Mouse (Mus musculus): ENCODE results near the gene Serpine1.

Gene Serpine1

DNA sequence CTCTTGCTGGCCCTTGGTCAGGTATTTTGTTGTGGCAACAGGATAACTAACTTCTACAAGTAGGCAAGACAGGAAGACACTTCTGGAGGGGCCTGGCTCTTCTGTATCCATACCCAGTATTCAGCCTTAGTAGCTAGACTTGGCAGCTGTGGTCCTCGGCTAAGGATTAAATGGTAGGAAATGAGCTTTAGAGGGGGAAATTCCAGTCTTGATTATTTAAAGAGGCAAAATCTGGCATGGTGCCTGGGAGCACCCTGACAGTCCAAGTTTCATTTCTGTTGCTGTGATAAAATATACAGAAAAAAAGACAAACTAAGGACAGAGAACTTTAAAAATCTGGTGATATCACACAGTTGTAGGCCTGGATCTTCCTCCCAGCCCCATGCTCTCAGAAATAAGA, 24.0 kb upstream of the Serpine1 start:
- DNase-seq (ENCODE audit: low read depth, low spot score), result peak; percentile 78

DNA sequence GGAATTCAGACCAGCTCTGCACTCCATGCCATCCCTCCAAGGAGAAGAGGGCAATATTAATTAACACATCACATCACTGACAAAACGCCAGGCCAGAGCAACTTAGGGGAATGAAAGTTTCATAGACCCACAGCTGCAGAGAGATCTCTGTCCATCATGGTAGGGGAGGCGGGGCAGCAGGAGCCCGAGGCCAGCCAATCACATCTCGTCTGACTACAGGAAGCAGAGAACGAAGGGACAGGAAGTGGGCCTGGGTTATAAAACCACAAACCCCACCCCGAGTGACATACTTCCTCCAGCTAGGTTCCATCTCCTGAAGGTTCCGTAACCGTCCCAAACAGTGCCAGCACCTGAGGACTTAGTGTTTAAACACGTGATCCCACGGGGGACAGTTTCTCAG, 23.1 kb upstream of the Serpine1 start:
- no peak for DNase-seq (ENCODE audit: low read depth, low spot score)

DNA sequence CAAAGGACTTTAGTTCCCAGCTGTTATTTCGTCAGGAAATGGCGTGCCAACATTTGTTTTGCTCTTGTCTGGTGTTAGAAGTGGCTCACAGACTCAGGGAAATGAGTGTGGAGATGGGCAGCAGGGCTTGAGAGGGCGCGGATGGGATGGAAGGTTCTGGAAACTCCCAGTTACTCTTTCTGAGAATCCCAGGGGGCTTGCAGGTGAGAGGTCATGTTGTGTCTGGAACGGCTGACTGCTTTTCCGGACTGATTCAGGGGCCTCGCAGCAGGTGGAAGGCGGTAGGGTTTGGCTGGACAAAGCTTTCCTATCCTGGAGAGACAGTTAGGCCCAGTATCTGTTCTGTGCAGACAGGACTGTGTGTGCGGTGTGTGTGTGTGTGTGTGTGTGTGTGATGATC, 21.7 kb upstream of the Serpine1 start:
- no peak for DNase-seq (ENCODE audit: low read depth, low spot score)

DNA sequence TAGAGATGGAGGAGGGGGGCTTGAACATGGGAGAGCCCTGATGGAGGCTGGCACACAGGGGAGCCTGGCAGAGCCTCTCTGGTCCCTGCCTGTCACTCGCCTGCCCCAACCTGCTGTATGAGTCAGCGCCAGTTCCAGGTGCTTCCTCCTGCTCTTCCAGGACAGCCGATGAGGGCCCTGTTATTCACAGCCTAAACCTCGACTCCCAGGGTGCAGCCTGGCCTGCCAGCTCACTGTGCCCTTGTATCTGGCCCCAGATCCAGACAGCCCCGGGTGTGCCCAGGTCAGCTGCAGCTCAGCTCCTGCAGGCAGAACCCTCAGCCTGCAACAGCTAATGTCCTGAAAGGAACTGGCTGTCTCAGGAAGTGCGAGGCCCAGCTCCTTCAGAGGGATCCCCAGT, 19.5 kb upstream of the Serpine1 start:
- no peak for DNase-seq (ENCODE audit: low read depth, low spot score)

DNA sequence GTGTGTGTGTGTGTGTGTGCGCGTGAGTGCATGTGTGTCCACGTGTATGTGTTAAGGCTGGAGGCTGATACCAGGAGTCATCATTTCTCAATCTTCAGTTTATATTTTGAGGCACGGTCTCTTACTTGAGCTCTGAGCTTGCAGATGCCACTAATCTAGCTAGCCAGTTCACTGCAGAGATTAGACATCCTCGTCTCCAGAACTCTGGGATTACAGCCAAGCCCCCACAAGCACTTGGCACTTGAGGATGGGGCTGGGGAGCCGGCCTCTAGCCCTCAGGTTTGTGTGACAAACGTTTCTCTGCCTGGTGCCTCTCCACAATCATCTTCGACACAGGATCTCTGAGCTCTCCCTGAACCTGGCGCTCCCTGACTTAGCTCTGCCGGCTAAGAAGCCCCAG, 18.8 kb upstream of the Serpine1 start:
- DNase-seq (ENCODE audit: low read depth, low spot score), result no peak

DNA sequence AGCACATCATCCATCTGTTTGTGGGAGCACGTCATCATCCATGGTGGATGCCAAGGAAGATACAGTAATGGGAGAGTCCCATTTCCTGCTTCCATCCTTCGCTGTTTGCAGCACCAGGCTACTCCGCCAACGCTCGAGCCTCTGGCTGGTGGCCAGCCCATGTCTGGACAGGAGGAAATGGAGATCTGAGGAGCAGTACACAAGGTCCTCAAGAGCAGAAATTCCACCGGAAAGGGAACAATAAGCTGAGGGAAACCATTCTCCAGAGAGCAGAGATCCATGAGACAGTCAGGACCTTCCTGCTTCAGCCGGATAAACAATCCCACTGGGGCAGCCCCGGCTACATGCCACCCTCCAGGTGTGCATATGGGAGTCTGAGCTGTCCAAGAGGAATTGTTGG, 15.3 kb upstream of the Serpine1 start:
- no peak for DNase-seq (ENCODE audit: low read depth, low spot score)

DNA sequence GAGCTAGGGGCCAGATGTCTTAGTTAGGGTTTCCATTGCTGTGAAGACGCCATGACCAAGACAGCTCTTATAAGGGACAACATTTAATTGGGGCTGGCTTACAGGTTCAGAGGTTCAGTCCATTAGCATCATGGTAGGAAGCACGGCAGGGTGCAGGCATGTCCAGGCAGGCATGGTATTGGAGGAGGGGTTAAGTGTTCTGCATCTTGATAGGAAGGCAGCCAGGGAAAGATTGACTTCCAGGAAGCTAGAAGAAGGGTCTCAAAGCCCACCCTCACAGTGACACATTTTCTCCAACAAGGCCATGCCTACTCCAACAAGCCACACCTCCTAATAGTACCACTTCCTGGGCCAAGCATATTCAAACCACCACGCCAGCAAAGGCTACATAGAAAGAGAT, 13.7 kb upstream of the Serpine1 start:
- no peak for DNase-seq (ENCODE audit: low read depth, low spot score)

DNA sequence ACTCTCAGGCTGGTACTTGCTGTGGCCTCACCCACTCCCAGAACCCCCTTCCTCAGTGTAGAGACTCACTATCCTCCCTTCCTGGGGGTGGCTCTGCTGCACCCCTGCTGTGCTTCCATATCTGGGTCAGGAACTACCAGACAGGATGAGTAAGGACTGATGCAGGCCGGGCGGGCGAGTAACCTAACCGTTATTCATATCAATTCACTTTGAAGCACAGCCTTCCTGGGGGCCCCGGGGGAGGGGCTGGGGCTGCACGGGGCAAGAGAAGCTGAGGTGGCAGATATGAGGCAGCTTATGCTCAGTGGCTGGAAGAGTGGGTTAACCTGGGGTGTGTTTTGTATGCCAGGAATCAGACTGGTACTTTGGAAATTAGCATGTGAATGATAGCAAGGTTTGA, 13.0 kb upstream of the Serpine1 start:
- DNase-seq (ENCODE audit: low read depth, low spot score), result no peak

DNA sequence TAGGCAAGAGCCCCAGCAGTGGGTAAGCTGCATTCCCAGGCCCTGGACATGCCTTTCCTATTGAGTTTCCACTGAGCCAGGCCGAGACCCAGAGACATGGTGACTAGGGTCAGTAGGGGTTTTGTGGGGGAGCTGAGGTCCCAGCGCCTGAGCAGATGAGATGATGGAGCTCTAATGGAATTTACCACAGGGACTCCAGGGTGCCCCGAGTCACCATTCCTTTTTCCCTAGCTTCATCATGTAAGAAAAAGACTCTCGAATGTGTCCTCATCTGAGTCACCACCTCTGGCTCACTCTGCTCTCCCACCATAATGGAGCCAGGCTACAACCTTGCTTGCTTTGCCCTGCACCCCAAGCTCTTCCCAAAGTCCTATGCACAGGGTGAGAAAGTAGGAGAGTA, 11.0 kb upstream of the Serpine1 start:
- no peak for DNase-seq (ENCODE audit: low read depth, low spot score)

DNA sequence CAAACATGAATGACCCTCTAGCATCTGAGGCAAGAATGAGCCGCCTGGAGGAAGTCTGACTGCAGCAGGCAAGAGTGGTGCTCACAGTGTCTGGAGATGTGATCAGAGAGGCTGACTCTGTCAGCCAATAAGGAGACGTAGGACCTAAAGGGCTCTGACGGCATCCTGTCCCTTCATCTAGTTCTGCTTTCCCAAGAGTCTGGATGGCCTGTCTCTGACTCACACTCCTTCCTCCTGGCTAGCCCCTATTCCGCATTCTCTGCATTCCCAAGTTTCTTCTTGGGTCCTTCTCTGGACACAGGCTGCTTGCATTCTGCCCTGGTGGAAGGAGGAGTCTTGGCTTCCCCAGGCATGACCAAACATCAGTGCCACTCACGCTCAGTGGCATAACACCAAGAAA, 7.8 kb upstream of the Serpine1 start:
- peak; percentile 41 for DNase-seq (ENCODE audit: low read depth, low spot score)

DNA sequence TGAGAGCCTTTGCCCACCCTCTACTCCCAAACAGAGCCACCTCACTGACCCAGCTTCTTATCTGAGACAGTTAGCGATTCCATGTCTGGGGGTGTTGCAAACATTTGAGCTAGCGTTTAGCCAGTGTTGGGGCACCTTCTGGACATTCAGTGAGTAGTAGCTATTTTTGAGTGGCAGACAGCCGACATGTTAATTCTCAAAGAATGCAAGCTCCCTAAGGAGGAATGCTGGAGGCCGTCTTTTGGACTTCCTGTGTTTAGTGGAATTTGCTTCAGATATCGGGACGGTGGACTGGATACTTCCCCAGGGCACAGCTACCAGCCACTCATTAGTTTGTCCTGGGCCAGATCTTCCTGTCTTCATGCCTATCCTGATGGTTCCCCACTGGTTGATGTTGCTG, 6.5 kb upstream of the Serpine1 start:
- no peak for DNase-seq (ENCODE audit: low read depth, low spot score)

DNA sequence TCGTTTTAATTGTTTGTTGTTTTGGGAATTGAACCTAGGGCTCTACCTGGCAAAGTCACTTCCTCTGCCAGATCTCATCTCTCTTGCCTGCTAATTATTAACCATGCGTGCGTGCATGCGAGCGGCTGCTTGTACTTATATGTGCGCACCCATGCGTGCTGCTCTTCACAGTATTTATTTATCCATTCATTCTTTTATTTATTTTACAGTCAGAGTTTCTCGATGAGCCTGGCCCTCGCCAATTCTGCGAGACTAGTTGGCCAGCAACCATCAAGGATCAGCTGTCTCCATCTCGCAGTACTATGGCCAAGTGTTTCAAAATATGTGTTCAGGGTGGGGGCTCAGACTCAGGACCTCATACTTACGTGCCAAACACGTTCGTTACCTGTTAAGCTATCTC, 6.0 kb upstream of the Serpine1 start:
- no peak for DNase-seq (ENCODE audit: low read depth, low spot score)

DNA sequence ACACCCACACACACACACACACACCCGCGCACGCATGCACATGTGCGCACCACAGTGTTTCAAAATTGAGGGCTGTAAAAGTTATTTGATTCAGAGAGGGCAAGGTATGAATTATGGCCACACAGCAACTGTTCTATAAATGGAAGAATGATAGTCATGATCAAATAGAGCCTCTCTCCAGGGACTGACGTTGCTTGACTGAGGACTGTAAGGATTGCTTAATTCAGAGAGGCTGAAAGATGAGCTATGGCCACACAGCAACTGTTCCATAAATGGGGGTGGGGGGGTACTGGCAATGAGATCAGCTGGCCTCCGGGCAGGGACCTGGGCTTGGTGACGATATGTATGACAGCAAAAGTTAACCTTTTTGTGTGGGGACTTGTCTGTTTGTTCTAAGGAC, 5.1 kb upstream of the Serpine1 start:
- DNase-seq (ENCODE audit: low read depth, low spot score), result no peak

DNA sequence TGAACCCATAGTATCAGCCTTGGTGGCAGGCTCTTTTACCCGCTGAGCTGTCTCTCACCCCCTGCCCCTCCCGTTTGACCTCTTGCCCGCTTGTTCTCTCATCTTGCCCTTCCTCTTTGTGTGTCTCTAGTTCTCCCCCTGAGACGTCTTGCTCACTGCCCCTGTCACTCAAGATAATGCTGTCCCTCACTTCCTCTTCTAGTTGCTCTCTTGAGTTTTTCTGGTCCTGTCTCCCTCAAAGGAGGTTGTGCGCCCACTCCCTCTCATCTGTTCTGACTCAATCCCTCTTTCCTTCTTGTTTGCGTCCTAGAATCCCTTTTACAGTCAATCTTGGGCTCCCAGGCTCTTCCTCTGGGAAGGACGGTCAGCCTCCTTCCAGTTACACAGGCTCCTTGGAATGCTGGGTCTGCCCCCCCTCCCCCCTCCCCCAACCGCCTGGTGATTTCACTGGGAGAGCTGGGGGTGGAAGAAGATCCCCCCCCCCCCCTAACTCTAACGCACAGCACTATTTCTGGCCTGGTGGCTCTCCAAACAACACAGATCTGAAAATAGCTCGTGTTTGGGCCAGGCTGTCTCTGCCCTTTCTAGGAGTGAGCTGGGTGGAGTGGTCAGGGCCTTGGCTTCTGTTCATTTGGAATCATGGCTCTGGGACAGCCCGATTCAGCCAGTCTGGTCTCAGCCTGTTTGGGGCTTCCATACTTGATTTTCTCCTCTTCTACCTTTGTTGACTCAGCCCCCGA, 4.3 kb upstream of the Serpine1 start:
- peak; percentile 71 for DNase-seq (ENCODE audit: low read depth, low spot score)

DNA sequence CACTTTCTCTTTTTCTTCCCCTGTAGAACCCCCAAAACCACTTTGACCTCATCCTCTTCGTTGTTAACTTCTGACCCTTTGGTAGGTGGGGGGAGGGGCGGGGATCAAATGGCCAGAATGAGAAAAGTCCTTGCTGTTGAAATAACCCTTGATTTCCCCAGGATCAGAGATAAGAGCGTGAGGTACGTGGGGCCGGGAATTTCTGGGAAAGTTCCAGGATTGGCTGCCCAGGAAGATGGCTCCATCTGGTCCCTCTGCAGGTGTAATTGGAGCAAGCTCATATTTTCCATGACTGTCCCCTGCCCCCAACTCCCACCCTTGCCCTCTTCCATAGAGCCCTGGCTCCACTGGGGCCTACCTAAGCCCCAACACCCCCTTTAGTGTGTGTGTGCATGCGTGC, 3.7 kb upstream of the Serpine1 start:
- DNase-seq (ENCODE audit: low read depth, low spot score), result peak; percentile 66

DNA sequence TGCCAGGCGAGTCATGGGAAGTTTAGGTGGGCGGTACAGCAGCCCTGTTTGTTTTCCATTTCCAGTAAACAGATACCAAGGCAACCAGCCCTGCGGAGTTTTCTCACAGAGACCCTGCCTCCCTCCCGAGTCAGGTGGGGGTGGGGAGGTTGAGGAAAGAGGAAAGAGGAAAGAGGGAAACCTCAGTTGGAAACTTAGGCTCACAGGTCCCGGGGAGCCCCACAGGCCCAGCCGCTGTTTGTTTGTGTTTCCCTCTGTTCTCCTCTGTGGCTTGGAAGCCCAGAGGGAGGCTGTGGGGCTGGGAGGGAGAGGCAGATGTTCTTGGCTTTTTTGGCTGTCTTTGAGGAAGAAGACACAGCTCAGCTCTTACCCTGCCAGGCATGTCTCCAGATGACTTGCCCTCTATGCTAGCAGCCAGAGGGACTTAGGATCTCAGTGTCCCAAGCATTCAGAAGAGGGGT, 2.2 kb upstream of the Serpine1 start:
- DNase-seq (ENCODE audit: low read depth, low spot score), result peak; percentile 56

DNA sequence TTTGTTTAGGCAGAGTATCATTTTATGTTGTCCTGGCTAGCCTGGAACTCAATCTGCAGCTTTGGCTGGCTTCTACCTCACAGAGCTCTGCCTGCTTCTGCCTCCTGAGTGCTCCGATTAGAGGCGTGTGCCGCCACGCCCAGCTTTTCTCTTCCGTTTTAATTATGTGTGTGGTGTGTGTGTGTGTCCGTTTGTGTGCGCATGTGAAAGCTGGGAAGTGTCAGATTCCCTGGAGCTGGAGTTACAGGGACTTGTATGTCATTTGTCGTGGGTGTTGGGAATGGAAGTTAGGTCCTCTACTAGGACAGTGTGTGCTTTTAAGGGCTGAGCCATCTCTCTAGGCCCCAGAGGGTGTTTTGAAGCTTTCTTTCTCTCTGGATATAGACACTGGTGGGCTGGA, 1.1 kb upstream of the Serpine1 start:
- no peak for DNase-seq (ENCODE audit: low read depth, low spot score)

DNA sequence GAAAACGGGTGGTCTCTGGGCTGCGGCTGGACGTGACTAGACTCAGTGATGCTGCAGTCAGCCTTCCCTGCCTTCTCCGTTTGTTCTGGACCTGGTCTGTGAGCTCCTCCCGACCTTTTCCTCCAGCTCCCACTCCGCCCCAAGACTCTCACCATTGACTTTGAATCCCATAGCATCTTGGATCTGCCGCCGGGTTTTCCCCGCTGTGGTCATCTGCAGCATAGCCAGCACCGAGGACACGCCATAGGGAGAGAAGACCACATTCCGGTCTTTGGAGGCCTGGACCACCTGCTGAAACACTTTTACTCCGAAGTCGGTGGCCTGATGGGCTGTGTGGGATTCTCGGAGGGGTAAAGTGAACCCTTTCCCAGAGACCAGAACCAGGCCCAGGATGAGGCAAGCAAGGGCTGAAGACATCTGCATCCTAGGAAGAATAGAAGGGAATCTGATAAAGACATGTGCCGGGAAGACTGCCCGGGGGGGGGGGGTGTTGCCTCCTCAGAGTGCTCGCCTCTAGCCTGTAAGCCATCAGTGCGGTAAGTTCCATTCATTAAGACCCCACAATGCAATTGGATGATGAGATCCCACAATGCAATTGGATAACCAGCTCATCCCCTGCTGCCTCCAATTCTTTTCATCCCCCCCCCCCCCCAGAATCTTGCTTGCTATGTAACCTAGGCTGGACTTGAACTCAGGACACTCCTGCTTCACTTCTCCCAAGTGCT, 1.0 kb downstream of the Serpine1 start:
- no peak for DNase-seq (ENCODE audit: low read depth, low spot score)

DNA sequence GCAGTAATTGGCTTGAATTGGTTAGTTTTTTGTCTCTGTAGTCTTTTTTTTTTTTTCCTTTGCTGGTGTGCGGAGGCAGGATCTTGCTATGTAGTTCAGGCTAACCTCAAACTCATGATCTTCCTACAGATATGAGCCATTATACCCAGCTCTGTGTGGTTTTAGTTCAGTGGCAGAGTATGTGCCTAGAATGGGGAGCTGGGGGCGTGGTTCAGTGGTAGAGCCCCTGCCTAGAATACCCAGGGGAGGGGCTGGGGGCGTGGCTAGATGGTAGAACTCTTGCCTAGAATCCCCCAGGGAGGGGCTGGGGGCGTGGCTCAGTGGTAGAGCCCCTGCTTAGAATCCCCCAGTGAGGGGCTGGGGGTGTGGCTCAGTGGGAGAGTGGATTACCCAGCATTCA, 3.4 kb downstream of the Serpine1 start:
- DNase-seq (ENCODE audit: low read depth, low spot score), result no peak

DNA sequence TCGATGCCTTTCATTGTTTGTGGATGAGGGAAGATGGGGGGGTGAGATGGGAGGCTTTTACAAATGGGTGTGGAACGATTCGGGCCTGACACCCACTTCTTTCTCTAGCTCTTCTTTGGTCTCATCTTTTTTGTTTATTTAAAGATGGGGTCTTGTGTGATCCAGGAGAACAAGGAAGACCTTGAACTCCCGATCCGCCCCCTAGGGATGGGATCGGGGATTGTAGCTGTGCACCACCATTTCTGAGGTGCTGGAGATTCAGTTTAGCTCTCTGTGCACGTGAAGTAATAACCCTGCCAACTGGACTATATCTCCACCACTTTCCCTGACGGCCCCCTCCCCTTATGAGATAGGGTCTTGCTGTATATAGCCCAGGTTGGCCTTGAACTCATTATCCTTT, 6.1 kb downstream of the Serpine1 start:
- DNase-seq (ENCODE audit: low read depth, low spot score), result no peak

DNA sequence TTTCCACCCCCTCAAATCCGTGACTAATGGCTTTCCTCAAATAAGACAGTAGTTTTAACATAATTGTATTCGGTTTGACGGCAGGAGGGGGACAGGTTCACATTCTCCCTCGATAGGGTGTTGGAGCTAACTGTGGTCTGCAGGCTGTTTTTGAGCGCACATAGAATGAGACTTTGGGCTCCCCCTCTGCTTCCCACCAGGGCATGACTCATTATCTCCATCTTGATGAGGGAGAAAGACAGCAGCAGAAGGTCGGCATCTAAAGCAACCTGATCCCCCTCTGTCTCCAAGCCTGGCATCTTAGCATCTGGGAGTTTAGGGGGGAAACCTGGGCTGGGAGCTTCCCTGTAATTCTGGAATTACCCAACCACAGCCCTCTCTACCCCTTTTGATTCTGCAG, 6.6 kb downstream of the Serpine1 start:
- DNase-seq (ENCODE audit: low read depth, low spot score), result peak; percentile 53

DNA sequence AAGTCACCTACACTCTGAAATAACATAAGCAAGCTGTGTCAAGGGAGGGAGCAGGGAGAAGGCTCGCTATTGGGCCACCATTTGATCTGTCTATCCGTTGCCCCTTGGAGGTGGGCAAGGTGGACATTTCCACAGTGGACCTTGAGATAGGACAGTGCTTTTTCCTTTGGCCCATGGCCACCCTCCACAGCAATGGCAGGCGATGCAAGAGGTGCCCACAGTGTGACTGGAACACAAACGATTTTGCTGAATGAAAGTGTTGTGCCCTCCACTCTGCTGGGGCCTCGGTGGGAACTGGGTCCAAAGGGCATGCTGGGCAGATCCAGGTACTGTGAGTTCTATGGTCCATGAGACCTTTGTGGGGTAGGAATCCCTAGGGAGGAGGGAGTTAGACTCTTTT, 9.5 kb downstream of the Serpine1 start:
- DNase-seq (ENCODE audit: low read depth, low spot score), result no peak

DNA sequence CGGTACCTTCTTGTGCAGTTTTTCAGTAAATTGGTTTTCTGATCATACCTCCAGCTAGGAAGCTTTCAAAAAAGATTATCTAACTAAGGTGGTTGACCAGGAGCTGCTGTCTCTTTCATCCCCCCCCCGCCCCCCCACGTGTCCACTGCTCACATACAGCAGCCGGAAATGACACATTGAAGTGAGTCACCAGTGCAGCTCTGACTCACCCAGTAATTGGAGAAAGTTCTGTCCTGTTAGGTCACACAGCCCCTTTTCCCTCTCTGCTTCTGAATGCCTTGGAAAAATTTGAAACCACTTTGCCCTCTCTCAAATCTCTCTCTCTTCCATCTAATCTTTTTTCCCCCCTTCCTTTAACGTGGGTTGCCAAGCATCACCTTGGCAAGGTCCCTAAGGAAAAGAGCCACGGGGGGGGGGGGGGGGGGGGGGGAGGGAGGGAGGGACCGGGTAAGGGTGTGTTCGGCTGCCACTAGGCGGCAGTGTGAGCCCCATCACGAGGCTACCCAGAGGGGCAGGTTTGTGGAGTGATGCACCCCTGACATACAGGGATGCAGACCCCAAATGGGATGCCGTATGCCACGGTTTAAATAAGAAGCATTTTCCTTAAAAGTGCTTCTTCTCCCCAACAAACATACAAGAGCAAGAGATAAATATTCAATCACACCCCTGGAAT, 10.1 kb downstream of the Serpine1 start:
- DNase-seq (ENCODE audit: low read depth, low spot score), result peak; percentile 91
